Mouse (Mus musculus): Measurements from ENCODE around the gene Grhl3. TPM values are rescaled to one million over a fixed set of nuclear protein-coding genes. Genes with fewer than 3 reads are reported as not detected.
"Not testable (repeated sequence)": the region's sequence is repeated elsewhere in the genome, so short reads cannot be mapped to it uniquely, and the experiment has no call there.

Grhl3 gene
- 1.7 and 2.5 TPM in 2 replicates for total RNA-seq (2014; rRNA removed)
- 1.7 and 1.8 TPM in 2 replicates for polyA plus RNA-seq (2015; fragmentation: Nextera tagmentation; extraction: Ambion mirVana)

GRCm38 (mm10) chr4:135573251-135573808 lies at the start of gene Grhl3:
Gene Grhl3, minus strand, starts transcription at chr4:135573630.
- Histone ChIP-seq H3K9ac (replicated peaks; ENCODE audit: low read length) (0 out of 2 replicates have a peak within 1 kb of the TSS, but pooled peaks have one; percentile 1), H3K36me3 (ENCODE audit: insufficient read depth, low read length) (no peaks in the 10 kb centered on the region), H3K4me1 (ENCODE audit: insufficient read depth, low read length) (no peaks in the 10 kb centered on the region), H3K27me3 (ENCODE audit: insufficient read depth, low read length) (peaks cover 8% of the 10 kb centered on the region), H3K4me2 (ENCODE audit: low read depth, low read length) (peak within 1 kb of the TSS; percentile 59), H3K4me3 (ENCODE audit: low read length) (peak within 1 kb of the TSS; percentile 33), H3K9me3 (ENCODE audit: low read length) (no peaks in the 10 kb centered on the region), H3K27ac (no peak within 1 kb of the TSS)
- under 1% methylated on average over 31 of the region's 31 CpGs for WGBS
- TF ChIP-seq CTCF (IDR thresholded peaks at IDR 0.05; ENCODE audit: low read depth) = peak; percentile 40
- ATAC-seq (peak; percentile 46), DNase-seq (ENCODE audit: low spot score) (peak; percentile 62)

- H3K36me3 ChIP-seq (ENCODE audit: insufficient read depth, low read length) = no peaks in the 10 kb centered on the region
- 94% methylated on average over 10 of the region's 10 CpGs for WGBS
- H3K9me3 ChIP-seq (ENCODE audit: low read length) = no peaks in the 10 kb centered on the region
- H3K27me3 ChIP-seq (ENCODE audit: insufficient read depth, low read length) = no peaks in the 10 kb centered on the region
- H3K27ac ChIP-seq = no peak overlapping the region
- no peak for DNase-seq (ENCODE audit: low spot score)
- H3K4me3 ChIP-seq (ENCODE audit: low read length) = no peak overlapping the region
- TF ChIP-seq CTCF (IDR thresholded peaks at IDR 0.05; ENCODE audit: low read depth) = no peak
- H3K4me2 ChIP-seq (ENCODE audit: low read depth, low read length) = no peak overlapping the region
- no peak overlapping the region for H3K9ac ChIP-seq (replicated peaks; ENCODE audit: low read length)
- H3K4me1 ChIP-seq (ENCODE audit: insufficient read depth, low read length) = no peaks in the 10 kb centered on the region
- ATAC-seq = no peak
Measured at GRCm38 (mm10) chr4:135622290-135622689, 48.9 kb upstream of the Grhl3 start.

- 92% methylated on average over 3 of the region's 3 CpGs for WGBS
Measured at GRCm38 (mm10) chr4:135620461-135620860, 47.0 kb upstream of the Grhl3 start.

GRCm38 (mm10) chr4:135617783-135618470 lies 44.5 kb upstream of the Grhl3 start:
- Histone ChIP-seq H3K9me3 (ENCODE audit: low read length) (no peaks in the 10 kb centered on the region), H3K4me2 (ENCODE audit: low read depth, low read length) (no peak overlapping the region), H3K27ac (no peak overlapping the region), H3K27me3 (ENCODE audit: insufficient read depth, low read length) (no peaks in the 10 kb centered on the region), H3K9ac (replicated peaks; ENCODE audit: low read length) (no peak overlapping the region), H3K4me3 (ENCODE audit: low read length) (no peak overlapping the region), H3K36me3 (ENCODE audit: insufficient read depth, low read length) (no peaks in the 10 kb centered on the region), H3K4me1 (ENCODE audit: insufficient read depth, low read length) (no peaks in the 10 kb centered on the region; the same call in 1 of the 2 replicates)
- DNase-seq (ENCODE audit: low spot score) (peak; percentile 13), ATAC-seq (no peak)
- WGBS = 8% methylated on average over 16 of the region's 16 CpGs
- peak; percentile 6; the same call in 1 of the 2 replicates for TF ChIP-seq CTCF (IDR thresholded peaks at IDR 0.05; ENCODE audit: low read depth)

More at GRCm38 (mm10) chr4:135620461-135620860, 47.0 kb upstream of the Grhl3 start:
- Histone ChIP-seq H3K4me3 (ENCODE audit: low read length) (no peak overlapping the region), H3K27me3 (ENCODE audit: insufficient read depth, low read length) (no peaks in the 10 kb centered on the region), H3K9me3 (ENCODE audit: low read length) (no peaks in the 10 kb centered on the region), H3K9ac (replicated peaks; ENCODE audit: low read length) (no peak overlapping the region), H3K36me3 (ENCODE audit: insufficient read depth, low read length) (no peaks in the 10 kb centered on the region), H3K4me2 (ENCODE audit: low read depth, low read length) (no peak overlapping the region), H3K4me1 (ENCODE audit: insufficient read depth, low read length) (no peaks in the 10 kb centered on the region; the same call in 1 of the 2 replicates), H3K27ac (no peak overlapping the region)
- no peak for TF ChIP-seq CTCF (IDR thresholded peaks at IDR 0.05; ENCODE audit: low read depth)
- no peak for DNase-seq (ENCODE audit: low spot score)
- no peak for ATAC-seq

- H3K4me2 ChIP-seq (ENCODE audit: low read depth, low read length) = no peak overlapping the region
- ATAC-seq = peak; percentile 56; the same call in 1 of the 2 replicates
- H3K36me3 ChIP-seq (ENCODE audit: insufficient read depth, low read length) = no peaks in the 10 kb centered on the region
- no peaks in the 10 kb centered on the region; the same call in 1 of the 2 replicates for H3K4me1 ChIP-seq (ENCODE audit: insufficient read depth, low read length)
- peak; percentile 18 for DNase-seq (ENCODE audit: low spot score)
- no peak overlapping the region for H3K4me3 ChIP-seq (ENCODE audit: low read length)
- no peak overlapping the region for H3K9ac ChIP-seq (replicated peaks; ENCODE audit: low read length)
- H3K9me3 ChIP-seq (ENCODE audit: low read length) = no peaks in the 10 kb centered on the region
- H3K27ac ChIP-seq = no peak overlapping the region
- no peaks in the 10 kb centered on the region for H3K27me3 ChIP-seq (ENCODE audit: insufficient read depth, low read length)
- TF ChIP-seq CTCF (IDR thresholded peaks at IDR 0.05; ENCODE audit: low read depth) = no peak; the same call in 1 of the 2 replicates
- WGBS = 29% methylated on average over 4 of the region's 4 CpGs
Measured at GRCm38 (mm10) chr4:135617038-135617437, 43.6 kb upstream of the Grhl3 start.

GRCm38 (mm10) chr4:135615307-135615706 lies 41.9 kb upstream of the Grhl3 start:
- not testable (repeated sequence) for H3K4me1 ChIP-seq (ENCODE audit: insufficient read depth, low read length)

More at GRCm38 (mm10) chr4:135615307-135615706, 41.9 kb upstream of the Grhl3 start:
- not testable (repeated sequence) for H3K4me2 ChIP-seq (ENCODE audit: low read depth, low read length); H3K9me3 ChIP-seq (ENCODE audit: low read length); DNase-seq (ENCODE audit: low spot score); H3K4me3 ChIP-seq (ENCODE audit: low read length); H3K27me3 ChIP-seq (ENCODE audit: insufficient read depth, low read length); H3K9ac ChIP-seq (replicated peaks; ENCODE audit: low read length); H3K36me3 ChIP-seq (ENCODE audit: insufficient read depth, low read length); ATAC-seq; H3K27ac ChIP-seq
- WGBS = 67% methylated on average over 5 of the region's 5 CpGs

Measured in hindbrain, postnatal 0 days (tissue).